Mouse (Mus musculus) bone marrow macrophage, adult 2 months (primary cell): ENCODE results near the gene Cks1b.

Source experiments
- CTCF ChIP-seq: IDR thresholded peaks from 2 replicates; pipeline ENCODE4 v1.5.1; 2012; ENCODE audit warnings: low read depth, mild to moderate bottlenecking, low read length, moderate library complexity
- POLR2A ChIP-seq: IDR thresholded peaks from 2 replicates; pipeline ENCODE4 v1.6.1; 2012; ENCODE audit warnings: mild to moderate bottlenecking, low read depth, low read length, borderline replicate concordance

- no peak for TF ChIP-seq POLR2A
- TF ChIP-seq CTCF: no peak
These were observed 7.0 kb upstream of the Cks1b start for GRCm38 (mm10) chr3:89425141-89425525.
